Mouse (Mus musculus) kidney, adult 8-10 months (tissue): ENCODE measurements around the gene 1700025G04Rik.

Source experiments
- DNase-seq, 2 experiments: peaks; one replicate each; pipeline ENCODE4 v3.0.0; 2022

1700025G04Rik gene

GRCm38 (mm10) chr1:152075725-152076124 is 14.2 kb downstream of the 1700025G04Rik start:
- DNase-seq = no peak

- DNase-seq = no peak
These were observed 19.5 kb downstream of the 1700025G04Rik start for GRCm38 (mm10) chr1:152070441-152070840.

- DNase-seq = no peak
These were observed 20.2 kb downstream of the 1700025G04Rik start for GRCm38 (mm10) chr1:152069745-152070144.

GRCm38 (mm10) chr1:152067919-152068318 is 22.0 kb downstream of the 1700025G04Rik start:
- no peak for DNase-seq

GRCm38 (mm10) chr1:152065527-152065926 is 24.4 kb downstream of the 1700025G04Rik start:
- no peak for DNase-seq

GRCm38 (mm10) chr1:152063357-152064145 is 26.4 kb downstream of the 1700025G04Rik start:
- DNase-seq = no peak

GRCm38 (mm10) chr1:152061745-152062144 is 28.2 kb downstream of the 1700025G04Rik start:
- DNase-seq = no peak

GRCm38 (mm10) chr1:152060265-152060664 is 29.7 kb downstream of the 1700025G04Rik start:
- no peak for DNase-seq

- DNase-seq = no peak
These were observed 31.1 kb downstream of the 1700025G04Rik start for GRCm38 (mm10) chr1:152058776-152059175.

GRCm38 (mm10) chr1:152053112-152053511 is 36.8 kb downstream of the 1700025G04Rik start:
- no peak for DNase-seq

GRCm38 (mm10) chr1:152051858-152052257 is 38.1 kb downstream of the 1700025G04Rik start:
- DNase-seq = peak; percentile 20 to 45

GRCm38 (mm10) chr1:152050037-152050436 is 39.9 kb downstream of the 1700025G04Rik start:
- DNase-seq = no peak

- no peak for DNase-seq
These were observed 41.6 kb downstream of the 1700025G04Rik start for GRCm38 (mm10) chr1:152048291-152048690.

- no peak for DNase-seq
These were observed 42.5 kb downstream of the 1700025G04Rik start for GRCm38 (mm10) chr1:152047416-152047815.

GRCm38 (mm10) chr1:152043453-152043852 is 46.5 kb downstream of the 1700025G04Rik start:
- no peak for DNase-seq

GRCm38 (mm10) chr1:152042409-152042808 is 47.5 kb downstream of the 1700025G04Rik start:
- DNase-seq = no peak

GRCm38 (mm10) chr1:152041005-152041404 is 48.9 kb downstream of the 1700025G04Rik start:
- DNase-seq = no peak

- no peak for DNase-seq
These were observed 49.9 kb downstream of the 1700025G04Rik start for GRCm38 (mm10) chr1:152040053-152040452.

- no peak for DNase-seq
These were observed 50.3 kb downstream of the 1700025G04Rik start for GRCm38 (mm10) chr1:152039588-152039987.

GRCm38 (mm10) chr1:152038086-152038485 is 51.8 kb downstream of the 1700025G04Rik start:
- no peak for DNase-seq

- no peak for DNase-seq
These were observed 52.3 kb downstream of the 1700025G04Rik start for GRCm38 (mm10) chr1:152037589-152037988.

- DNase-seq = no peak
These were observed 55.2 kb downstream of the 1700025G04Rik start for GRCm38 (mm10) chr1:152034766-152035165.

- no peak for DNase-seq
These were observed 56.2 kb downstream of the 1700025G04Rik start for GRCm38 (mm10) chr1:152033731-152034130.

GRCm38 (mm10) chr1:152032144-152032543 is 57.8 kb downstream of the 1700025G04Rik start:
- no peak for DNase-seq

- no peak for DNase-seq
These were observed 59.4 kb downstream of the 1700025G04Rik start for GRCm38 (mm10) chr1:152030546-152030945.
